Mouse (Mus musculus) heart, adult 2 months (tissue): ENCODE data around the gene Hypk.

ENCODE experiments used
- CTCF ChIP-seq: fragments of 200-600 bp; IDR thresholded peaks from 2 replicates; pipeline ENCODE4 v1.8.1; 2022; ENCODE audit warnings: antibody characterized with exemption, mild to moderate bottlenecking, moderate library complexity
- EP300 ChIP-seq: fragments of 200-500 bp; IDR thresholded peaks from 2 replicates; pipeline ENCODE4 v1.6.1; 2011; ENCODE audit warnings: low read depth, low read length, control low read depth; ENCODE audit not compliant: insufficient read depth
- POLR2A ChIP-seq: fragments of 200-500 bp; IDR thresholded peaks from 2 replicates; pipeline ENCODE4 v1.6.1; 2011; ENCODE audit warnings: mild to moderate bottlenecking, low read depth, low read length, control low read depth; ENCODE audit not compliant: insufficient read depth

- TF ChIP-seq POLR2A (no peak), CTCF (no peak), EP300 (no peak)
Observed at GRCm38 (mm10) chr2:121423166-121423565, 29.9 kb upstream of the Hypk start.
